Mouse (Mus musculus): Measurements from ENCODE around the gene Insr. TPM values are rescaled to one million over a fixed set of nuclear protein-coding genes. Genes with fewer than 3 reads are reported as not detected.

The Insr gene
- polyA plus RNA-seq, 1 experiment = 25.1 TPM

GRCm38 (mm10) chr8:3302131-3302530, 22.7 kb upstream of the Insr start:
- no peak for DNase-seq (ENCODE audit: low read depth)
- TF ChIP-seq POLR2A (IDR thresholded peaks at IDR 0.05; ENCODE audit: borderline replicate concordance, extremely low read depth, insufficient read depth, insufficient read length, poor library complexity, severe bottlenecking) (no peak), CTCF (IDR thresholded peaks at IDR 0.05; ENCODE audit: borderline replicate concordance, extremely low read depth, insufficient read depth, insufficient read length) (no peak)

- TF ChIP-seq POLR2A (IDR thresholded peaks at IDR 0.05; ENCODE audit: borderline replicate concordance, extremely low read depth, insufficient read depth, insufficient read length, poor library complexity, severe bottlenecking) (no peak), CTCF (IDR thresholded peaks at IDR 0.05; ENCODE audit: borderline replicate concordance, extremely low read depth, insufficient read depth, insufficient read length) (no peak)
- DNase-seq (ENCODE audit: low read depth) = no peak
These were observed 19.9 kb upstream of the Insr start for GRCm38 (mm10) chr8:3299322-3299721.

- TF ChIP-seq POLR2A (IDR thresholded peaks at IDR 0.05; ENCODE audit: borderline replicate concordance, extremely low read depth, insufficient read depth, insufficient read length, poor library complexity, severe bottlenecking) = no peak
- TF ChIP-seq CTCF (IDR thresholded peaks at IDR 0.05; ENCODE audit: borderline replicate concordance, extremely low read depth, insufficient read depth, insufficient read length) = peak; percentile 20; the same call in 1 of the 2 replicates
- DNase-seq (ENCODE audit: low read depth) = no peak
These were observed 6.4 kb upstream of the Insr start for GRCm38 (mm10) chr8:3285824-3286223.

- no peak for DNase-seq (ENCODE audit: low read depth)
- no peak for TF ChIP-seq POLR2A (IDR thresholded peaks at IDR 0.05; ENCODE audit: borderline replicate concordance, extremely low read depth, insufficient read depth, insufficient read length, poor library complexity, severe bottlenecking)
- TF ChIP-seq CTCF (IDR thresholded peaks at IDR 0.05; ENCODE audit: borderline replicate concordance, extremely low read depth, insufficient read depth, insufficient read length) = no peak
These were observed 5.2 kb upstream of the Insr start for GRCm38 (mm10) chr8:3284656-3285055.

- TF ChIP-seq POLR2A (IDR thresholded peaks at IDR 0.05; ENCODE audit: borderline replicate concordance, extremely low read depth, insufficient read depth, insufficient read length, poor library complexity, severe bottlenecking) (no peak), CTCF (IDR thresholded peaks at IDR 0.05; ENCODE audit: borderline replicate concordance, extremely low read depth, insufficient read depth, insufficient read length) (no peak)
- DNase-seq (ENCODE audit: low read depth) = no peak
These were observed 1.9 kb upstream of the Insr start for GRCm38 (mm10) chr8:3281296-3281695.

GRCm38 (mm10) chr8:3280266-3280910, 971 bp upstream of the Insr start:
- TF ChIP-seq POLR2A (IDR thresholded peaks at IDR 0.05; ENCODE audit: borderline replicate concordance, extremely low read depth, insufficient read depth, insufficient read length, poor library complexity, severe bottlenecking) (no peak), CTCF (IDR thresholded peaks at IDR 0.05; ENCODE audit: borderline replicate concordance, extremely low read depth, insufficient read depth, insufficient read length) (no peak)
- peak; percentile 16 for DNase-seq (ENCODE audit: low read depth)

- TF ChIP-seq CTCF (IDR thresholded peaks at IDR 0.05; ENCODE audit: borderline replicate concordance, extremely low read depth, insufficient read depth, insufficient read length) (no peak), POLR2A (IDR thresholded peaks at IDR 0.05; ENCODE audit: borderline replicate concordance, extremely low read depth, insufficient read depth, insufficient read length, poor library complexity, severe bottlenecking) (no peak)
- no peak for DNase-seq (ENCODE audit: low read depth)
These were observed 282 bp upstream of the Insr start for GRCm38 (mm10) chr8:3279721-3280077.

- peak; percentile 1 for DNase-seq (ENCODE audit: low read depth)
These were observed 1.1 kb downstream of the Insr start for GRCm38 (mm10) chr8:3278181-3278820.

GRCm38 (mm10) chr8:3277266-3277665, 2.2 kb downstream of the Insr start:
- no peak for TF ChIP-seq POLR2A (IDR thresholded peaks at IDR 0.05; ENCODE audit: borderline replicate concordance, extremely low read depth, insufficient read depth, insufficient read length, poor library complexity, severe bottlenecking)
- TF ChIP-seq CTCF (IDR thresholded peaks at IDR 0.05; ENCODE audit: borderline replicate concordance, extremely low read depth, insufficient read depth, insufficient read length) = no peak
- DNase-seq (ENCODE audit: low read depth) = no peak

More at GRCm38 (mm10) chr8:3278181-3278820, 1.1 kb downstream of the Insr start:
- TF ChIP-seq POLR2A (IDR thresholded peaks at IDR 0.05; ENCODE audit: borderline replicate concordance, extremely low read depth, insufficient read depth, insufficient read length, poor library complexity, severe bottlenecking) (no peak), CTCF (IDR thresholded peaks at IDR 0.05; ENCODE audit: borderline replicate concordance, extremely low read depth, insufficient read depth, insufficient read length) (no peak)

GRCm38 (mm10) chr8:3276009-3276408, 3.4 kb downstream of the Insr start:
- TF ChIP-seq POLR2A (IDR thresholded peaks at IDR 0.05; ENCODE audit: borderline replicate concordance, extremely low read depth, insufficient read depth, insufficient read length, poor library complexity, severe bottlenecking) (no peak), CTCF (IDR thresholded peaks at IDR 0.05; ENCODE audit: borderline replicate concordance, extremely low read depth, insufficient read depth, insufficient read length) (no peak)
- DNase-seq (ENCODE audit: low read depth) = no peak

GRCm38 (mm10) chr8:3275189-3275588, 4.2 kb downstream of the Insr start:
- DNase-seq (ENCODE audit: low read depth) = no peak
- TF ChIP-seq POLR2A (IDR thresholded peaks at IDR 0.05; ENCODE audit: borderline replicate concordance, extremely low read depth, insufficient read depth, insufficient read length, poor library complexity, severe bottlenecking) = no peak
- no peak for TF ChIP-seq CTCF (IDR thresholded peaks at IDR 0.05; ENCODE audit: borderline replicate concordance, extremely low read depth, insufficient read depth, insufficient read length)

GRCm38 (mm10) chr8:3273799-3274198, 5.6 kb downstream of the Insr start:
- DNase-seq (ENCODE audit: low read depth) = no peak
- no peak for TF ChIP-seq POLR2A (IDR thresholded peaks at IDR 0.05; ENCODE audit: borderline replicate concordance, extremely low read depth, insufficient read depth, insufficient read length, poor library complexity, severe bottlenecking)
- no peak for TF ChIP-seq CTCF (IDR thresholded peaks at IDR 0.05; ENCODE audit: borderline replicate concordance, extremely low read depth, insufficient read depth, insufficient read length)

Data from brain, embryonic 14.5 days (tissue).